Mouse (Mus musculus) hindbrain, embryonic 13.5 days (tissue): ENCODE results near the gene Ptdss2. TPM values are rescaled to one million over a fixed set of nuclear protein-coding genes. Genes with fewer than 3 reads are reported as not detected.
A peak's percentile ranks its signal among the peaks of the same experiment; 100 is the strongest.

Experiments
- ATAC-seq: fragments of 200-750 bp; cut with Nextera tagmentation; 2 replicates; pipeline ENCODE4 v1.8.0; 2017; ENCODE audit warnings: moderate TSS enrichment; ENCODE audit not compliant: low FRiP score
- H3K27ac ChIP-seq: fragments of 300-500 bp; sonication (generic); 2 replicates; pipeline ENCODE4 v1.5.1; 2015; ENCODE audit warnings: inconsistent platforms, mild to moderate bottlenecking, moderate library complexity
- H3K27me3 ChIP-seq: fragments of 300-500 bp; sonication (generic); 2 replicates; pipeline ENCODE4 v1.6.1; 2015; ENCODE audit warnings: mild to moderate bottlenecking, inconsistent platforms
- H3K36me3 ChIP-seq: fragments of 300-500 bp; sonication (generic); 2 replicates; pipeline ENCODE4 v1.6.1; 2015; ENCODE audit warnings: mild to moderate bottlenecking, inconsistent platforms
- H3K4me1 ChIP-seq: fragments of 300-500 bp; sonication (generic); replicated peaks from 2 replicates; pipeline ENCODE4 v1.6.1; 2015; ENCODE audit warnings: inconsistent platforms
- H3K4me2 ChIP-seq: fragments of 300-500 bp; sonication (generic); 2 replicates; pipeline ENCODE4 v1.6.1; 2015; ENCODE audit warnings: inconsistent platforms, mild to moderate bottlenecking, moderate library complexity
- H3K4me3 ChIP-seq: fragments of 300-500 bp; sonication (generic); 2 replicates; pipeline ENCODE4 v1.5.1; 2015; ENCODE audit warnings: mild to moderate bottlenecking, inconsistent platforms
- H3K9ac ChIP-seq: fragments of 300-500 bp; sonication (generic); 2 replicates; pipeline ENCODE4 v1.6.1; 2015; ENCODE audit warnings: mild to moderate bottlenecking, inconsistent platforms
- H3K9me3 ChIP-seq: fragments of 300-500 bp; sonication (generic); 2 replicates; pipeline ENCODE4 v1.6.1; 2016; ENCODE audit warnings: inconsistent platforms
- WGBS: fragments of 180-500 bp; shearing (Covaris S2); methylation state at CpG from one replicate; pipeline ENCODE4 v1.1.7; 2015; 5-methylcytosine and 5-hydroxymethylcytosine counted together
- polyA plus RNA-seq: library from polyadenylated mRNA; unstranded; fragments of >200 nt; fragmentation: Nextera tagmentation; extraction: Ambion mirVana; gene quantifications from 2 replicates; pipeline ENCODE4 v1.2.1, GENCODE M21; 2015

Ptdss2 gene
- polyA plus RNA-seq, 1 experiment from 2014 or later = 83.6 TPM

- Histone ChIP-seq H3K36me3 (peaks cover 54% of the 10 kb centered on the region), H3K4me3 (no peak overlapping the region), H3K4me1 (peaks cover 11% of the 10 kb centered on the region; the same call in 1 of the 2 replicates), H3K9me3 (no peaks in the 10 kb centered on the region), H3K27me3 (no peaks in the 10 kb centered on the region), H3K4me2 (no peak overlapping the region), H3K9ac (no peak overlapping the region), H3K27ac (no peak overlapping the region)
- no peak for ATAC-seq
- WGBS = 91% methylated on average over 6 of the region's 6 CpGs
Measured at GRCm38 (mm10) chr7:141164850-141165249, 42.7 kb downstream of the Ptdss2 start.

GRCm38 (mm10) chr7:141167901-141168517, 45.8 kb downstream of the Ptdss2 start:
- peak overlapping the region; percentile 35 for H3K4me3 ChIP-seq
- H3K27me3 ChIP-seq = no peaks in the 10 kb centered on the region
- ATAC-seq = no peak
- H3K36me3 ChIP-seq = peaks cover 24% of the 10 kb centered on the region
- no peaks in the 10 kb centered on the region for H3K9me3 ChIP-seq
- H3K4me2 ChIP-seq = peak overlapping the region; percentile 51
- peaks cover 17% of the 10 kb centered on the region for H3K4me1 ChIP-seq
- peak overlapping the region; percentile 66 for H3K9ac ChIP-seq
- no peak overlapping the region for H3K27ac ChIP-seq
- WGBS = 28% methylated on average over 7 of the region's 7 CpGs

- no peak for ATAC-seq
- peaks cover 18% of the 10 kb centered on the region for H3K36me3 ChIP-seq
- 9% methylated on average over 22 of the region's 22 CpGs for WGBS
- H3K27me3 ChIP-seq = no peaks in the 10 kb centered on the region
- H3K9ac ChIP-seq = peak overlapping the region; percentile 66
- H3K4me3 ChIP-seq = peak overlapping the region; percentile 35
- H3K27ac ChIP-seq = no peak overlapping the region
- peak overlapping the region; percentile 51 for H3K4me2 ChIP-seq
- no peaks in the 10 kb centered on the region for H3K9me3 ChIP-seq
- H3K4me1 ChIP-seq = peaks cover 22% of the 10 kb centered on the region
Measured at GRCm38 (mm10) chr7:141168518-141168953, 46.4 kb downstream of the Ptdss2 start.

- peaks cover 24% of the 10 kb centered on the region for H3K4me1 ChIP-seq
- ATAC-seq = no peak
- whole genome bisulfite sequencing = 78% methylated on average over 1 of the region's 1 CpGs
- no peaks in the 10 kb centered on the region for H3K9me3 ChIP-seq
- H3K9ac ChIP-seq = no peak overlapping the region
- no peak overlapping the region for H3K27ac ChIP-seq
- H3K27me3 ChIP-seq = no peaks in the 10 kb centered on the region
- H3K4me2 ChIP-seq = no peak overlapping the region
- H3K4me3 ChIP-seq = no peak overlapping the region
- peaks cover 11% of the 10 kb centered on the region for H3K36me3 ChIP-seq
Measured at GRCm38 (mm10) chr7:141169300-141169699, 47.1 kb downstream of the Ptdss2 start.

GRCm38 (mm10) chr7:141169866-141170265, 47.7 kb downstream of the Ptdss2 start:
- no peaks in the 10 kb centered on the region for H3K27me3 ChIP-seq
- H3K36me3 ChIP-seq = peaks cover 7% of the 10 kb centered on the region; the same call in 1 of the 2 replicates
- no peaks in the 10 kb centered on the region for H3K9me3 ChIP-seq
- peaks cover 24% of the 10 kb centered on the region for H3K4me1 ChIP-seq
- no peak overlapping the region for H3K4me3 ChIP-seq
- H3K9ac ChIP-seq = no peak overlapping the region
- H3K27ac ChIP-seq = no peak overlapping the region
- no peak for ATAC-seq
- no peak overlapping the region for H3K4me2 ChIP-seq

GRCm38 (mm10) chr7:141172116-141173006, 50.2 kb downstream of the Ptdss2 start, which contains the start of gene Rnh1:
Gene Rnh1, minus strand, starts transcription at chr7:141172857.
- Histone ChIP-seq H3K9ac (peak within 1 kb of the TSS; percentile 76), H3K27ac (peak within 1 kb of the TSS; percentile 97), H3K4me1 (peaks cover 24% of the 10 kb centered on the region), H3K9me3 (no peaks in the 10 kb centered on the region), H3K27me3 (no peaks in the 10 kb centered on the region), H3K36me3 (no peaks in the 10 kb centered on the region), H3K4me2 (peak within 1 kb of the TSS; percentile 73), H3K4me3 (peak within 1 kb of the TSS; percentile 51)
- 4% methylated on average over 55 of the region's 55 CpGs for WGBS
- peak; percentile 98 for ATAC-seq

GRCm38 (mm10) chr7:141173323-141173850, 51.2 kb downstream of the Ptdss2 start:
- H3K4me3 ChIP-seq = peak overlapping the region; percentile 51
- peak overlapping the region; percentile 97 for H3K27ac ChIP-seq
- H3K4me2 ChIP-seq = peak overlapping the region; percentile 73
- no peaks in the 10 kb centered on the region for H3K27me3 ChIP-seq
- peaks cover 18% of the 10 kb centered on the region for H3K4me1 ChIP-seq
- no peak for ATAC-seq
- no peaks in the 10 kb centered on the region for H3K9me3 ChIP-seq
- 86% methylated on average over 5 of the region's 5 CpGs for WGBS
- peak overlapping the region; percentile 76 for H3K9ac ChIP-seq
- H3K36me3 ChIP-seq = no peaks in the 10 kb centered on the region

GRCm38 (mm10) chr7:141175068-141175467, 52.9 kb downstream of the Ptdss2 start:
- ATAC-seq = no peak
- Histone ChIP-seq H3K4me1 (peaks cover 13% of the 10 kb centered on the region), H3K4me3 (no peak overlapping the region), H3K36me3 (no peaks in the 10 kb centered on the region), H3K9me3 (no peaks in the 10 kb centered on the region), H3K27me3 (no peaks in the 10 kb centered on the region), H3K9ac (no peak overlapping the region), H3K27ac (no peak overlapping the region), H3K4me2 (no peak overlapping the region)
- WGBS = 88% methylated on average over 4 of the region's 4 CpGs

GRCm38 (mm10) chr7:141176173-141176572, 54.0 kb downstream of the Ptdss2 start:
- no peak overlapping the region for H3K4me3 ChIP-seq
- no peak overlapping the region for H3K27ac ChIP-seq
- H3K4me1 ChIP-seq = peaks cover 13% of the 10 kb centered on the region
- no peaks in the 10 kb centered on the region for H3K27me3 ChIP-seq
- H3K9ac ChIP-seq = 0 out of 2 replicates have a peak overlapping the region, but pooled peaks have one; percentile 35
- H3K36me3 ChIP-seq = no peaks in the 10 kb centered on the region
- no peak overlapping the region for H3K4me2 ChIP-seq
- ATAC-seq = no peak
- WGBS = 4% methylated on average over 8 of the region's 8 CpGs
- H3K9me3 ChIP-seq = no peaks in the 10 kb centered on the region

- peaks cover 38% of the 10 kb centered on the region for H3K36me3 ChIP-seq
- H3K4me3 ChIP-seq = no peak overlapping the region
- no peaks in the 10 kb centered on the region for H3K27me3 ChIP-seq
- WGBS = 85% methylated on average over 3 of the region's 3 CpGs
- no peak overlapping the region for H3K27ac ChIP-seq
- H3K9me3 ChIP-seq = no peaks in the 10 kb centered on the region
- no peak overlapping the region for H3K9ac ChIP-seq
- ATAC-seq = no peak
- H3K4me1 ChIP-seq = peaks cover 18% of the 10 kb centered on the region
- H3K4me2 ChIP-seq = no peak overlapping the region
Measured at GRCm38 (mm10) chr7:141188194-141188593, 66.0 kb downstream of the Ptdss2 start.

GRCm38 (mm10) chr7:141188733-141189132, 66.6 kb downstream of the Ptdss2 start:
- no peak for ATAC-seq
- peaks cover 38% of the 10 kb centered on the region for H3K36me3 ChIP-seq
- no peaks in the 10 kb centered on the region for H3K27me3 ChIP-seq
- H3K9me3 ChIP-seq = no peaks in the 10 kb centered on the region
- no peak overlapping the region for H3K4me2 ChIP-seq
- no peak overlapping the region for H3K27ac ChIP-seq
- WGBS = 85% methylated on average over 3 of the region's 3 CpGs
- no peak overlapping the region for H3K9ac ChIP-seq
- peaks cover 19% of the 10 kb centered on the region for H3K4me1 ChIP-seq
- no peak overlapping the region for H3K4me3 ChIP-seq

- Histone ChIP-seq H3K36me3 (peaks cover 38% of the 10 kb centered on the region), H3K4me2 (no peak overlapping the region), H3K9me3 (no peaks in the 10 kb centered on the region), H3K27me3 (no peaks in the 10 kb centered on the region), H3K4me1 (peaks cover 28% of the 10 kb centered on the region), H3K4me3 (no peak overlapping the region), H3K9ac (no peak overlapping the region), H3K27ac (no peak overlapping the region)
- WGBS = 96% methylated on average over 3 of the region's 3 CpGs
- no peak for ATAC-seq
Measured at GRCm38 (mm10) chr7:141190220-141190619, 68.0 kb downstream of the Ptdss2 start.
